Mouse (Mus musculus) liver, adult 2 months (tissue): Measurements from ENCODE around the gene Stx4a.

Source experiments
- CTCF ChIP-seq: fragments of 200-500 bp; IDR thresholded peaks from 2 replicates; pipeline ENCODE4 v1.5.1; 2011; ENCODE audit warnings: low read depth, low read length, control low read depth
- POLR2A ChIP-seq: fragments of 200-500 bp; IDR thresholded peaks from 2 replicates; pipeline ENCODE4 v1.6.1; 2011; ENCODE audit warnings: low read length, control low read depth; ENCODE audit not compliant: insufficient read depth; ENCODE audit errors: extremely low read depth

GRCm38 (mm10) chr7:127870136-127870821 is 46.2 kb downstream of the Stx4a start:
- no peak for TF ChIP-seq CTCF
- TF ChIP-seq POLR2A = no peak
